Mouse (Mus musculus) ES-Bruce4 (cell line): ENCODE results near the gene Riok1.
A peak's percentile ranks its signal among the peaks of the same experiment; 100 is the strongest.

Experiments used
- CTCF ChIP-seq: IDR thresholded peaks from one replicate; pipeline ENCODE4 v1.8.1; 2011; ENCODE audit warnings: low read depth, low read length
- EP300 ChIP-seq: IDR thresholded peaks from 2 replicates; pipeline ENCODE4 v1.6.1; 2011; ENCODE audit warnings: low read depth, low read length; ENCODE audit not compliant: insufficient read depth

DNA sequence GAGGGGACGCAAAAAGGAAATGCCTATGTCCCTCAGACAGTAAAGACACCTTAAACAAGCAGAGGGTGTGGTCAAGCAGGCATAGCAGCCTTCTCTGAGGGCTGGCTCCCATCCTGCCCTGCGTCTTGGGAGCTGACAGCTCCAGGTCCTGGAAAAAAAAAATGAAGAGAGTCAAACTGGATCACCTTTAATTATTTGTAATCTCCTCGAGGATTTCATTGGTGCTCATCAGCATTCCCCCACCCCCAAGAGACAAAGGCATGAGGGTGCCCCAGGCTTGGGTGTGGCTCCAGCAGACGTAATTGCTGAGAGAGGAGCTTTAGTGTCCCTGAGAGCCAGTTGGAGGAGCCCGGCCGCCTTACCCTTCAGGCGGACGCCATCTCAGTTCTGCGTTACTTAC, 43.2 kb downstream of the Riok1 start:
- TF ChIP-seq EP300 (peak; percentile 79), CTCF (no peak)
